Mouse (Mus musculus): Measurements from ENCODE around the gene Hhat. TPM values are rescaled to one million over a fixed set of nuclear protein-coding genes. Genes with fewer than 3 reads are reported as not detected.

Gene Hhat
- polyA plus RNA-seq, 1 experiment from 2014 or later: 9.2 TPM

GRCm38 (mm10) chr1:192651981-192652605, 118.9 kb downstream of the Hhat start:
- 82% methylated on average over 8 of the region's 8 CpGs for WGBS
- Histone ChIP-seq H3K27me3 (ENCODE audit: control insufficient read depth, insufficient read depth, low read length) (no peaks in the 10 kb centered on the region), H3K4me3 (ENCODE audit: low read depth, low read length) (no peak overlapping the region), H3K4me1 (ENCODE audit: control insufficient read depth, insufficient read depth, low read length) (no peaks in the 10 kb centered on the region), H3K9me3 (ENCODE audit: control insufficient read depth, low read length) (no peaks in the 10 kb centered on the region), H3K4me2 (ENCODE audit: low read depth) (no peak overlapping the region), H3K9ac (ENCODE audit: low read length) (no peak overlapping the region), H3K27ac (ENCODE audit: low read depth, low read length) (no peak overlapping the region), H3K36me3 (ENCODE audit: control insufficient read depth, insufficient read depth, low read length) (no peaks in the 10 kb centered on the region)
- DNase-seq (ENCODE audit: low spot score): no peak
- ATAC-seq (ENCODE audit: insufficient read depth, low FRiP score, low TSS enrichment): no peak

DNA sequence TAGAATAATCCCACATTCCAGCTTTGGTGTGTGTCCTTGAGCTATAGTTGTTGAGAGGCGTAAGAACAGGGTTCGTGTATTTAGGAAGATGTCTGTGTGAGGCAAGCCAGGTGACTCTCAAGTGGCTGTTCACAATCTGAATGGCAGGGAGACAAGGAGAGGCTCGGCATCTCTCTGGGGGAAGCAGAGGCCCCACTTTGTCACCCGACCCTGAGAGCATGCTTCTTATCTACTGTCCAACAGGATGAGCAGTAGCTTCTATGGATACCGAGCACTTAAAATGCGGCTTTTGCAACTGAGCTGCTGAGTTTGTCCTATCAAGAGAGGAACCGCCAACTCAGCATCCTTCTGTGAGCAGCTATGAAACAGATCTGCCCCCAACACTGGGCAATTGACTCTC, 120.4 kb downstream of the Hhat start:
- 87% methylated on average over 7 of the region's 7 CpGs for WGBS
- H3K4me2 ChIP-seq (ENCODE audit: low read depth): no peak overlapping the region
- no peaks in the 10 kb centered on the region for H3K4me1 ChIP-seq (ENCODE audit: control insufficient read depth, insufficient read depth, low read length)
- H3K27ac ChIP-seq (ENCODE audit: low read depth, low read length): no peak overlapping the region
- no peak overlapping the region for H3K4me3 ChIP-seq (ENCODE audit: low read depth, low read length)
- no peaks in the 10 kb centered on the region for H3K27me3 ChIP-seq (ENCODE audit: control insufficient read depth, insufficient read depth, low read length)
- H3K9ac ChIP-seq (ENCODE audit: low read length): no peak overlapping the region
- DNase-seq (ENCODE audit: low spot score) (no peak), ATAC-seq (ENCODE audit: insufficient read depth, low FRiP score, low TSS enrichment) (no peak)
- no peaks in the 10 kb centered on the region for H3K36me3 ChIP-seq (ENCODE audit: control insufficient read depth, insufficient read depth, low read length)
- H3K9me3 ChIP-seq (ENCODE audit: control insufficient read depth, low read length): no peaks in the 10 kb centered on the region

DNA sequence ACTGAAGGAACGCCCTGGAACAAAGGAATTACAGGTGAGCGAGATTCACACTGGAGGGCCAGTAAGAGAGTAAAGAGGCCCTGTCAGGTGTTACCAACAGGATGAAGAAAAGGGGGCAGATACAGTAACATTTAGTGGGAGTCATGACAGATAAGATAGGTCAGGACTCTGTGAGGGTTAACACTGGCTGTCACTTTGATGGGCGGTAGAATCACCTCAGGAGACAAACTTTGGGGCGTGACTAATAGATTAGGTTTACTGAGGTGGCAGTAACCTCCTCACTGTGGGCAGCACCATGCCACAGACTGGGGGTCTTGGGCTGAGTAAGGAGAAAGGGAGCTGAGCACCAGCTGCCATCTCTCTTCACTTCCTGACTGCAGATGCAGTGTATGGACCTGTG, 121.0 kb downstream of the Hhat start:
- Histone ChIP-seq H3K4me2 (ENCODE audit: low read depth) (no peak overlapping the region), H3K9me3 (ENCODE audit: control insufficient read depth, low read length) (no peaks in the 10 kb centered on the region), H3K27ac (ENCODE audit: low read depth, low read length) (no peak overlapping the region), H3K4me3 (ENCODE audit: low read depth, low read length) (no peak overlapping the region), H3K27me3 (ENCODE audit: control insufficient read depth, insufficient read depth, low read length) (no peaks in the 10 kb centered on the region), H3K9ac (ENCODE audit: low read length) (no peak overlapping the region), H3K36me3 (ENCODE audit: control insufficient read depth, insufficient read depth, low read length) (no peaks in the 10 kb centered on the region), H3K4me1 (ENCODE audit: control insufficient read depth, insufficient read depth, low read length) (no peaks in the 10 kb centered on the region)
- ATAC-seq (ENCODE audit: insufficient read depth, low FRiP score, low TSS enrichment): no peak
- no peak for DNase-seq (ENCODE audit: low spot score)
- WGBS: 88% methylated on average over 4 of the region's 4 CpGs

- Histone ChIP-seq H3K27ac (ENCODE audit: low read depth, low read length) (no peak overlapping the region), H3K4me3 (ENCODE audit: low read depth, low read length) (no peak overlapping the region), H3K27me3 (ENCODE audit: control insufficient read depth, insufficient read depth, low read length) (no peaks in the 10 kb centered on the region), H3K36me3 (ENCODE audit: control insufficient read depth, insufficient read depth, low read length) (no peaks in the 10 kb centered on the region), H3K9me3 (ENCODE audit: control insufficient read depth, low read length) (no peaks in the 10 kb centered on the region), H3K9ac (ENCODE audit: low read length) (no peak overlapping the region), H3K4me2 (ENCODE audit: low read depth) (no peak overlapping the region), H3K4me1 (ENCODE audit: control insufficient read depth, insufficient read depth, low read length) (no peaks in the 10 kb centered on the region)
- ATAC-seq (ENCODE audit: insufficient read depth, low FRiP score, low TSS enrichment) (no peak), DNase-seq (ENCODE audit: low spot score) (no peak)
- WGBS: 47% methylated on average over 3 of the region's 3 CpGs
Observed at GRCm38 (mm10) chr1:192649233-192649632, 121.8 kb downstream of the Hhat start.

DNA sequence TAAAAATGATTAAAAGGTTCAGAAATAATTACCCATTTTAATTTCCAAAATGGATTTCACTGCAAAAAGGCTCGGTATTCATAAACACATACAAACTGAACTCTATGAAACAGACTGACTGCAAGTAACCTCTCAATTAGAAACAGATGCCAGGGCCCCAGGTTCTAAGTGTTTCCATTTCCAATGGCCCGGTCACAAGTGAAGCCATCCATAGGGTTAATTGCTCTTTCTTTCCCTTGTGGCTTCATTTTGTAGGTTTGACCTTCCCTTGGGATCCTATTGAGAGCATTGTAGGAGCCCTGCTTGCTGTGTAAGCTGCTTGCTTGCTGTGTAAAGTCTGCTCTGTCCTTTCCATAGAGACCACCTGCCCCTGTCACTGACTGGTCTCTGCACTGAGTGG, 123.7 kb downstream of the Hhat start:
- H3K9me3 ChIP-seq (ENCODE audit: control insufficient read depth, low read length): no peaks in the 10 kb centered on the region
- WGBS: 46% methylated on average over 2 of the region's 2 CpGs
- no peak for DNase-seq (ENCODE audit: low spot score)
- no peak overlapping the region for H3K4me3 ChIP-seq (ENCODE audit: low read depth, low read length)
- H3K9ac ChIP-seq (ENCODE audit: low read length): no peak overlapping the region
- no peak overlapping the region for H3K27ac ChIP-seq (ENCODE audit: low read depth, low read length)
- no peak overlapping the region for H3K4me2 ChIP-seq (ENCODE audit: low read depth)
- no peaks in the 10 kb centered on the region for H3K4me1 ChIP-seq (ENCODE audit: control insufficient read depth, insufficient read depth, low read length)
- no peak for ATAC-seq (ENCODE audit: insufficient read depth, low FRiP score, low TSS enrichment)
- no peaks in the 10 kb centered on the region for H3K27me3 ChIP-seq (ENCODE audit: control insufficient read depth, insufficient read depth, low read length)
- no peaks in the 10 kb centered on the region for H3K36me3 ChIP-seq (ENCODE audit: control insufficient read depth, insufficient read depth, low read length)

- WGBS: 86% methylated on average over 2 of the region's 2 CpGs
- no peak for ATAC-seq (ENCODE audit: insufficient read depth, low FRiP score, low TSS enrichment)
- H3K4me3 ChIP-seq (ENCODE audit: low read depth, low read length): no peak overlapping the region
Observed at GRCm38 (mm10) chr1:192642126-192642525, 128.9 kb downstream of the Hhat start.

DNA sequence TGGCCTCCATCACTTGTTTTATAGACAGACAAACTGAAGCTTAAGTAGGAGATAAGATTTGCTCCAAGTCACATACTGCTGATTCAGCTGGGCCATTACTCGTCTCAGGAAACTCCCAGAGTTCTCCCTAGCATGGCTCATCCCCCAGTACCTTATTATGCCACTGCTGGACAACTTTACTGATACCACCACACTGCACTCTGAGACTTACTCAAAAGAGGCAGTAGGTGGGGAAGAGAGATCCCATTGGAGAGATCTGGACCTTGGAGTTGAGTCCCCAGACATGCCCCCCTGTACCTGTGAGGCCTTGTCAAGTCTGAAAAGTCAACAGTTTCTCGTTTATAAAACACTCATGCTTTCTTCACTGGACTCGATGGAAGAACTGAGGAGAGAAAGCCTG, 131.8 kb downstream of the Hhat start:
- H3K9ac ChIP-seq (ENCODE audit: low read length): no peak overlapping the region
- no peak overlapping the region for H3K4me2 ChIP-seq (ENCODE audit: low read depth)
- no peak overlapping the region for H3K4me3 ChIP-seq (ENCODE audit: low read depth, low read length)
- WGBS: 69% methylated on average over 3 of the region's 3 CpGs
- ATAC-seq (ENCODE audit: insufficient read depth, low FRiP score, low TSS enrichment) (no peak), DNase-seq (ENCODE audit: low spot score) (no peak)
- no peaks in the 10 kb centered on the region for H3K27me3 ChIP-seq (ENCODE audit: control insufficient read depth, insufficient read depth, low read length)
- no peaks in the 10 kb centered on the region for H3K36me3 ChIP-seq (ENCODE audit: control insufficient read depth, insufficient read depth, low read length)
- no peaks in the 10 kb centered on the region for H3K4me1 ChIP-seq (ENCODE audit: control insufficient read depth, insufficient read depth, low read length)
- no peaks in the 10 kb centered on the region for H3K9me3 ChIP-seq (ENCODE audit: control insufficient read depth, low read length)
- no peak overlapping the region for H3K27ac ChIP-seq (ENCODE audit: low read depth, low read length)

More at GRCm38 (mm10) chr1:192642126-192642525, 128.9 kb downstream of the Hhat start:
- DNase-seq (ENCODE audit: low spot score): no peak
- Histone ChIP-seq H3K27me3 (ENCODE audit: control insufficient read depth, insufficient read depth, low read length) (no peaks in the 10 kb centered on the region), H3K27ac (ENCODE audit: low read depth, low read length) (no peak overlapping the region), H3K9me3 (ENCODE audit: control insufficient read depth, low read length) (no peaks in the 10 kb centered on the region), H3K9ac (ENCODE audit: low read length) (no peak overlapping the region), H3K36me3 (ENCODE audit: control insufficient read depth, insufficient read depth, low read length) (no peaks in the 10 kb centered on the region), H3K4me2 (ENCODE audit: low read depth) (no peak overlapping the region), H3K4me1 (ENCODE audit: control insufficient read depth, insufficient read depth, low read length) (no peaks in the 10 kb centered on the region)

DNA sequence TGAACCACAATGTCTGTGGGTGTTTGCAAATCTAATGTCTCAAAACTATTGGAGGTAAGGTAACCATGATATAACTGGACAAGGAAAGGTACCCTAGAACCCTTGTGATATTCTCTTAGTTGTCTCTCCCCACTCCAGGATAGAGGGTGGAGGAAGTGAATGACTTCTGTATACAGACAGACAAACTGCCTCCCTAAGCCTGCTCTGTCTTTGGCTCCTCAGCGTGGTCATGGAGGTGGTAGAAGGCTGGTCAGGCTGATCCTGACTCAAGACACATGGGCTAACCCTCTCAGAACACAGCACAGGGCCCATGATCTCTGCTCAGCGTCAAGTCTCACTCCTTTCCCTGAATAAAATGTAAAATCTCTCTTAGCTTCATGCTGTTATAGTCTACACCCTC, 149.2 kb downstream of the Hhat start:
- no peaks in the 10 kb centered on the region for H3K27me3 ChIP-seq (ENCODE audit: control insufficient read depth, insufficient read depth, low read length)
- 73% methylated on average over 2 of the region's 2 CpGs for WGBS
- no peak for ATAC-seq (ENCODE audit: insufficient read depth, low FRiP score, low TSS enrichment)

GRCm38 (mm10) chr1:192613271-192613670, 157.8 kb downstream of the Hhat start:
- Histone ChIP-seq H3K27ac (ENCODE audit: low read depth, low read length) (no peak overlapping the region), H3K4me2 (ENCODE audit: low read depth) (no peak overlapping the region), H3K36me3 (ENCODE audit: control insufficient read depth, insufficient read depth, low read length) (no peaks in the 10 kb centered on the region), H3K27me3 (ENCODE audit: control insufficient read depth, insufficient read depth, low read length) (no peaks in the 10 kb centered on the region), H3K9ac (ENCODE audit: low read length) (no peak overlapping the region), H3K4me3 (ENCODE audit: low read depth, low read length) (no peak overlapping the region), H3K9me3 (ENCODE audit: control insufficient read depth, low read length) (no peaks in the 10 kb centered on the region), H3K4me1 (ENCODE audit: control insufficient read depth, insufficient read depth, low read length) (no peaks in the 10 kb centered on the region)
- 74% methylated on average over 6 of the region's 6 CpGs for WGBS
- DNase-seq (ENCODE audit: low spot score) (no peak), ATAC-seq (ENCODE audit: insufficient read depth, low FRiP score, low TSS enrichment) (no peak)

More for the DNA sequence above, 149.2 kb downstream of the Hhat start:
- Histone ChIP-seq H3K36me3 (ENCODE audit: control insufficient read depth, insufficient read depth, low read length) (no peaks in the 10 kb centered on the region), H3K9ac (ENCODE audit: low read length) (no peak overlapping the region), H3K4me3 (ENCODE audit: low read depth, low read length) (no peak overlapping the region), H3K9me3 (ENCODE audit: control insufficient read depth, low read length) (no peaks in the 10 kb centered on the region), H3K27ac (ENCODE audit: low read depth, low read length) (no peak overlapping the region), H3K4me1 (ENCODE audit: control insufficient read depth, insufficient read depth, low read length) (no peaks in the 10 kb centered on the region), H3K4me2 (ENCODE audit: low read depth) (no peak overlapping the region)
- no peak for DNase-seq (ENCODE audit: low spot score)

Measured in neural tube, embryonic 11.5 days (tissue).